Mouse (Mus musculus) mesoderm, embryonic 11.5 days (tissue): ENCODE data around the gene Tpo.

Source experiments
- DNase-seq: peaks from one replicate; pipeline ENCODE4 v3.0.0-alpha.2; 2012; ENCODE audit warnings: low read depth, low spot score

The Tpo gene

DNA sequence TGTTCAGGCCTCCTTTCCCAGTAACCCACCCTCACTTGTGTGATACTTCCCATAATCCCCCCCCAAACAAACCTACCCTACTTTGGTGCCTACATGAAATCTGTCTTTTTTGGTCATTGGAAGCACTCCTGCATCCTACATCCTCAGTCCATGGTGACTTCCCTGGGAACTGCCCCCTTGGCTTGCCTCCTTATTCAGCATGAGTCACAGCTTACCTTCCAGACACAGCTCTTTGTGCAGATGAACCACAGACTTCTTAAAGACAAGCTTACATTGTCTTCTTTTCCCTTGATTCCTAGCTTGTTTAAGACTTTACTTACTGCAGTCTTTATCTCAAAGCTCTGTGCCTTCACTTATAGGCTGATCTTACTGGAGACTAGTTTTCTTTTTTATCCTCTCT is 112.0 kb downstream of the Tpo start:
- DNase-seq: no peak

DNA sequence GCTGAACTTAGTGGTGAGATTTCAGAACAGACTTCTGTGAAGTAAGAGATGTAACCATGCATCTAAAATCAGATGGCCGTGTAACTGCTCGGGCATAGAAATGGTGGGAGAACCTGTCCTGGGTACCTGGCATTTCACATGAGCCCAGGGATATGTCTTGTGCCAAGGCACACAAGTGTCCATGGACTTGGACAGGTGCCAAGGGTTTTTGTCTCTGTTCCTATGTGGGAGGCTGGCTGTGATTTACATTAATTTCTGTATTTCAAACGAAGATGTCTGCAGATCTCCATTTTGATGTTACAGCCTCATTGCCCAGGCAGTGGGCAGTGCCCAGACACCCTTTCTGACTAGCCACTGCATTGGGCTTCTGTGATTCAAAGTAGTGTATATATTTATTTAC is 115.3 kb downstream of the Tpo start:
- no peak for DNase-seq

DNA sequence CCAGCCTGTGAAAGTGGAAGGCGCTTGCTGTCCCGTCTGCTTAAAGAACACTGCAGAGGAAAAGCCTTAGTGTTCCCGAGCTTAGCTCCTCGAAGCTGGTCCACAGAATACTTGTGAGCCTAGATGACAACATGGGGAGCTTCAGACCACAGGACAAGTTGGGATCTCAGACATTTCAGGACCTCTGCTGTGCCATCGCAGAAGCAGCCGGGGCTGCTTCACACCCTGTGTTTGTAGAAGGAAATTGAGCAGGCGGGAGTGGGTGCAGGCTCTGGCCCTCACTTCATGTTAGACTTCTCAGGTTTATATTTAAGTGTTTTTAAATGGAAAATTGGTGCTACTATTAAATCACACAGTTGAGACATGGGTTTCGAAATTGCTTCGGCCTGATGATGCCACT is 116.9 kb downstream of the Tpo start:
- no peak for DNase-seq

- no peak for DNase-seq
Observed at GRCm38 (mm10) chr12:30008741-30009140, 123.7 kb downstream of the Tpo start.

GRCm38 (mm10) chr12:30006586-30006985 is 125.8 kb downstream of the Tpo start:
- DNase-seq: no peak
